Mouse (Mus musculus) thymus, adult 2 months (tissue): ENCODE data around the gene Man2a2. TPM values are rescaled to one million over a fixed set of nuclear protein-coding genes. Genes with fewer than 3 reads are reported as not detected.

Experiments used
- DNase-seq: peaks from one replicate; pipeline ENCODE4 v3.0.0; 2021
- H3K27ac ChIP-seq: fragments of 200-500 bp; 2 replicates; pipeline ENCODE4 v1.5.1; 2012; ENCODE audit warnings: low read length, control low read depth; ENCODE audit not compliant: control insufficient read depth, insufficient read depth
- H3K27me3 ChIP-seq: fragments of 200-500 bp; 2 replicates; pipeline ENCODE4 v1.6.1; 2012; ENCODE audit warnings: mild to moderate bottlenecking, low read length, moderate library complexity, mixed read lengths; ENCODE audit not compliant: control insufficient read depth, insufficient read depth
- H3K36me3 ChIP-seq: fragments of 200-500 bp; 2 replicates; pipeline ENCODE4 v1.6.1; 2012; ENCODE audit warnings: mild to moderate bottlenecking, low read length, moderate library complexity; ENCODE audit not compliant: control insufficient read depth, insufficient read depth
- H3K4me1 ChIP-seq: fragments of 200-500 bp; replicated peaks from 2 replicates; pipeline ENCODE4 v1.6.1; 2012; ENCODE audit warnings: low read length; ENCODE audit not compliant: control insufficient read depth, insufficient read depth
- H3K4me3 ChIP-seq: fragments of 200-500 bp; 2 replicates; pipeline ENCODE4 v1.5.1; 2012; ENCODE audit warnings: mild to moderate bottlenecking, low read length, control low read depth, moderate library complexity; ENCODE audit not compliant: control insufficient read depth, insufficient read depth
- CTCF ChIP-seq: fragments of 200-500 bp; IDR thresholded peaks from 2 replicates; pipeline ENCODE4 v1.5.1; 2012; ENCODE audit warnings: mild to moderate bottlenecking, control low read depth, low read length, moderate library complexity, borderline replicate concordance; ENCODE audit not compliant: control insufficient read depth, poor library complexity, insufficient read depth; ENCODE audit errors: extremely low read depth
- POLR2A ChIP-seq: fragments of 200-500 bp; IDR thresholded peaks from 2 replicates; pipeline ENCODE4 v1.6.1; 2012; ENCODE audit warnings: mild to moderate bottlenecking, low read length, control low read depth, moderate library complexity; ENCODE audit not compliant: control insufficient read depth, poor library complexity, insufficient read depth; ENCODE audit errors: extremely low read depth
- WGBS: fragments of 180-500 bp; shearing (Covaris S2); methylation state at CpG from one replicate; pipeline ENCODE4 v1.1.7; 2018; 5-methylcytosine and 5-hydroxymethylcytosine counted together
- polyA plus RNA-seq: library from polyadenylated mRNA; depleted of rRNA; stranded (reverse); fragments of >200 nt; gene quantifications from 2 replicates; pipeline ENCODE4 v1.2.3, GENCODE M21; 2012

The Man2a2 gene
- polyA plus RNA-seq, 1 experiment = 188 TPM

GRCm38 (mm10) chr7:80357156-80357555 is 14.0 kb downstream of the Man2a2 start:
- H3K4me1 ChIP-seq = no peaks in the 10 kb centered on the region
- TF ChIP-seq POLR2A (no peak), CTCF (no peak)
- no peak for DNase-seq
- no peak overlapping the region for H3K27ac ChIP-seq
- H3K4me3 ChIP-seq = no peak overlapping the region
- 92% methylated on average over 8 of the region's 8 CpGs for WGBS
- no peaks in the 10 kb centered on the region for H3K27me3 ChIP-seq
- peaks cover 42% of the 10 kb centered on the region for H3K36me3 ChIP-seq

DNA sequence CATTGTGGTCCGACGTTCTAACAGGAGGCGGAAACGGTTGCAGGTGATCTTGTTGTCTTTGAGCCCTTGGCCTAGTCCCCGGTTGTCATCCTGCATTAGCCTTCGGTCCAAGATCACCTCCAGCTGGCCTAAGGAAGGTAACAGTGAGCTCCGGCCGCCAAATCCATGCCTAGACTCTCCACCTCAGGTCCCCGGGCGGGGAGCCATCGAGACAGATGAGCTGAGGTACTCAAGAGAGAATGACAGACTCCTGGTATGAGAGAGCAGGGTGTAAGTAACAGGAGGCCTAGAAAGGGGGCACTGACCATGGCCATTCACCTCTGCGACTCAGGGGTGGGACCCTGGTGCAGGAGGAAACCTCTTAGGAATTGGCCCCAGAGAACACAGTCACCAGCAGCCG is 14.8 kb downstream of the Man2a2 start:
- no peak overlapping the region for H3K27ac ChIP-seq
- DNase-seq = no peak
- H3K27me3 ChIP-seq = no peaks in the 10 kb centered on the region
- WGBS = 93% methylated on average over 13 of the region's 13 CpGs
- H3K4me3 ChIP-seq = no peak overlapping the region
- TF ChIP-seq POLR2A (no peak), CTCF (no peak)
- H3K4me1 ChIP-seq = no peaks in the 10 kb centered on the region
- peaks cover 38% of the 10 kb centered on the region for H3K36me3 ChIP-seq

GRCm38 (mm10) chr7:80352920-80353319 is 18.3 kb downstream of the Man2a2 start:
- DNase-seq = no peak
- TF ChIP-seq POLR2A (no peak), CTCF (no peak)
- WGBS = 97% methylated on average over 8 of the region's 8 CpGs
- Histone ChIP-seq H3K4me3 (no peak overlapping the region), H3K27me3 (no peaks in the 10 kb centered on the region), H3K4me1 (no peaks in the 10 kb centered on the region), H3K27ac (no peak overlapping the region), H3K36me3 (peaks cover 28% of the 10 kb centered on the region)

- no peak overlapping the region for H3K27ac ChIP-seq
- TF ChIP-seq CTCF (no peak), POLR2A (no peak)
- H3K27me3 ChIP-seq = no peaks in the 10 kb centered on the region
- H3K4me1 ChIP-seq = no peaks in the 10 kb centered on the region
- no peak overlapping the region for H3K4me3 ChIP-seq
- 95% methylated on average over 2 of the region's 2 CpGs for WGBS
- no peak for DNase-seq
- peaks cover 26% of the 10 kb centered on the region for H3K36me3 ChIP-seq
Observed at GRCm38 (mm10) chr7:80350808-80351207, 20.4 kb downstream of the Man2a2 start.

- no peak for TF ChIP-seq CTCF
- TF ChIP-seq POLR2A = no peak
- Histone ChIP-seq H3K36me3 (peaks cover 18% of the 10 kb centered on the region), H3K27me3 (no peaks in the 10 kb centered on the region), H3K4me3 (no peak overlapping the region), H3K27ac (no peak overlapping the region), H3K4me1 (peaks cover 5% of the 10 kb centered on the region; the same call in 1 of the 2 replicates)
- WGBS = 92% methylated on average over 13 of the region's 13 CpGs
- DNase-seq = no peak
Observed at GRCm38 (mm10) chr7:80347670-80348586, 23.2 kb downstream of the Man2a2 start.

DNA sequence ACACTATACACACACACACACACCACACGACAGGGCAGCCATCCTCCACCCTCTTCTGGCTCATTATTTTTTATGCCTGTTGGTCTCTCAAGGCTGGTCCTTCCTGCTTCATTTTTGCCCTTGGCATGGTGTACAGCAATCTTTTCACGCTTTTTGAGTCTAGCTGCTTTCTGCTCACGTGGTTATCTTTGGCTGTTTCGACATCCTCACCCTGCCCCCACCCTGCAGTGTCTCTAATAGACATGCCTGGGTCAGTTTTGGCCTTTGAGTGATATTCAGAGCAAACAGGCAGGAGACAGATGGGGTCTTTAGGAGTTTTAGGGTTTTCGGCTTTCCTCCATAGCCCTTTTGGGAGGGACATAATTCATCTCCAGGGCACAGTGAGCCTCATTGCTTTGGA is 24.3 kb downstream of the Man2a2 start:
- WGBS = 94% methylated on average over 5 of the region's 5 CpGs
- H3K36me3 ChIP-seq = peaks cover 17% of the 10 kb centered on the region
- H3K27me3 ChIP-seq = no peaks in the 10 kb centered on the region
- no peak overlapping the region for H3K4me3 ChIP-seq
- H3K4me1 ChIP-seq = peaks cover 5% of the 10 kb centered on the region; the same call in 1 of the 2 replicates
- H3K27ac ChIP-seq = no peak overlapping the region
- no peak for DNase-seq
- TF ChIP-seq CTCF (no peak), POLR2A (no peak)
